Comparison of ENCODE assay signal across 8 mouse cellular contexts in the genomic region with DNA sequence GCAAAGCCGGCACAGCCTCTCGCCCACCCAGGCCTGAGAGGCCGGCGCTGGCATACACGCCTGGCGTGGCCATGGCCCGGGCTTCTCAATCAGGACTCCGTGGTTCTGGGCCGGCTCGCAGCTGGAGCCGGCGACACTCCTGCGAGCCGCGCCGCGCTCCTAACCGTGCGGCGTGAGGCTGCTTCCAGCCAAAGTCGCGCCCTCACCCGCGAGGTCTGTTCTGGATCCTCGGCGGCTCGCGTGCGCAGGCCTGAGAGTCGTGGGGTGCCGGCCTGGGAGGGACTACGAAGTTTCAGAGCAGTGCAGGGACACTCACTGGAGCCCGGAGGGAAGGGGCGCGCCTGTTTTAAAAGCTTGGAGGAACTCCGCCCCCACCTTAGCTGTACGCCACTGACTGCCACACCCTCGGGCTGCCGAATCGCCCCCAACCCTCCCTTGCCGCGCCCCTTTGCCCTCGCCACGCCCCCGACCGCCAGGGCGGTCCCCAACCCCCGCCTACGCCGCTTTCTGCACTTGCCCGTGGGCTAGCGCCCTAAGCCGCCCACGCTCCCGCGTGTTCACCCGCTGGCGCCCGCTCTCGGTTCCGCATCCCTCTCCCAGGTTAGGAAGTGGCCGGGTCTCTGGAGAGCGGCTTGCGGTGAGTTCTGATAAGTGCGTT. TPM values are rescaled to one million over a fixed set of nuclear protein-coding genes. Genes with fewer than 3 reads are reported as not detected.
DNase-seq lines count a peak whose midpoint lies in the region; ATAC-seq lines count a peak whose summit lies in the region.

A gene (minus strand): TSS at position 367 of the 658 bp plus-strand sequence.

- H3K36me3 ChIP-seq in embryonic facial prominence, embryonic 10.5 days (replicated peaks), result no peaks in the 10 kb centered on the region
- H3K36me3 ChIP-seq in heart, embryonic 12.5 days, result no peaks in the 10 kb centered on the region
- H3K36me3 ChIP-seq in kidney, embryonic 15.5 days, result no peaks in the 10 kb centered on the region
- H3K36me3 ChIP-seq in lung, embryonic 16.5 days (ENCODE audit: control insufficient read depth, insufficient read depth, low read length), result no peaks in the 10 kb centered on the region

- H3K9ac ChIP-seq in heart, embryonic 12.5 days, result peak within 1 kb of the TSS; percentile 61
- peak within 1 kb of the TSS; percentile 56 for H3K9ac ChIP-seq in kidney, embryonic 15.5 days
- peak within 1 kb of the TSS; percentile 61 for H3K9ac ChIP-seq in lung, embryonic 16.5 days (ENCODE audit: low read length)

- peak within 1 kb of the TSS; percentile 99 for H3K4me2 ChIP-seq in heart, embryonic 12.5 days
- H3K4me2 ChIP-seq in kidney, embryonic 15.5 days, result peak within 1 kb of the TSS; percentile 100
- peak within 1 kb of the TSS; percentile 100 for H3K4me2 ChIP-seq in lung, embryonic 16.5 days (ENCODE audit: low read depth, low read length)

- H3K27ac ChIP-seq in embryonic facial prominence, embryonic 10.5 days (replicated peaks), result peak within 1 kb of the TSS; percentile 32; the same call in 1 of the 2 replicates
- H3K27ac ChIP-seq in heart, embryonic 12.5 days (ENCODE audit: poor library complexity, severe bottlenecking), result no peak within 1 kb of the TSS
- no peak within 1 kb of the TSS for H3K27ac ChIP-seq in kidney, embryonic 15.5 days
- H3K27ac ChIP-seq in lung, embryonic 16.5 days (ENCODE audit: low read length), result no peak within 1 kb of the TSS

- no peaks in the 10 kb centered on the region for H3K9me3 ChIP-seq in embryonic facial prominence, embryonic 10.5 days
- H3K9me3 ChIP-seq in heart, embryonic 12.5 days (replicated peaks), result no peaks in the 10 kb centered on the region
- no peaks in the 10 kb centered on the region for H3K9me3 ChIP-seq in kidney, embryonic 15.5 days (replicated peaks)
- no peaks in the 10 kb centered on the region for H3K9me3 ChIP-seq in lung, embryonic 16.5 days (ENCODE audit: control insufficient read depth, low read length)

- peak within 1 kb of the TSS; percentile 76 for H3K4me3 ChIP-seq in embryonic facial prominence, embryonic 10.5 days
- H3K4me3 ChIP-seq in heart, embryonic 12.5 days, result peak within 1 kb of the TSS; percentile 63
- peak within 1 kb of the TSS; percentile 66 for H3K4me3 ChIP-seq in kidney, embryonic 15.5 days (replicated peaks)
- H3K4me3 ChIP-seq in lung, embryonic 16.5 days (ENCODE audit: low read length), result peak within 1 kb of the TSS; percentile 67

- peaks cover 19% of the 10 kb centered on the region for H3K4me1 ChIP-seq in embryonic facial prominence, embryonic 10.5 days
- peaks cover 16% of the 10 kb centered on the region for H3K4me1 ChIP-seq in heart, embryonic 12.5 days (replicated peaks)
- H3K4me1 ChIP-seq in kidney, embryonic 15.5 days, result peaks cover 19% of the 10 kb centered on the region
- H3K4me1 ChIP-seq in lung, embryonic 16.5 days (replicated peaks; ENCODE audit: control insufficient read depth, insufficient read depth, low read length), result peaks cover 9% of the 10 kb centered on the region

- H3K27me3 ChIP-seq in embryonic facial prominence, embryonic 10.5 days (replicated peaks; ENCODE audit: low read depth, poor library complexity, severe bottlenecking), result peaks cover 72% of the 10 kb centered on the region
- peaks cover 70% of the 10 kb centered on the region for H3K27me3 ChIP-seq in heart, embryonic 12.5 days (replicated peaks)
- peaks cover 54% of the 10 kb centered on the region for H3K27me3 ChIP-seq in kidney, embryonic 15.5 days
- H3K27me3 ChIP-seq in lung, embryonic 16.5 days (ENCODE audit: control insufficient read depth, insufficient read depth, low read depth, low read length), result peaks cover 38% of the 10 kb centered on the region

- peak; percentile 64 for ATAC-seq in heart, embryonic 12.5 days (ENCODE audit: insufficient number of reproducible peaks, low FRiP score)
- ATAC-seq in kidney, embryonic 15.5 days (replicated peaks; ENCODE audit: low FRiP score), result peak; percentile 64
- ATAC-seq in lung, embryonic 16.5 days (ENCODE audit: low read depth), result peak; percentile 81

- WGBS in embryonic facial prominence, embryonic 10.5 days, result under 1% methylated on average over 65 of the region's 65 CpGs
- WGBS in heart, embryonic 12.5 days, result under 1% methylated on average over 64 of the region's 65 CpGs
- under 1% methylated on average over 64 of the region's 65 CpGs for WGBS in kidney, embryonic 15.5 days
- under 1% methylated on average over 61 of the region's 65 CpGs for WGBS in lung, embryonic 16.5 days

- peak; percentile 41 to 45 for DNase-seq in urinary bladder, adult 18-20 months (ENCODE audit: low spot score in 2 of 2)
- DNase-seq in urinary bladder, postnatal 10 days (ENCODE audit: low spot score), result no peak
- DNase-seq in embryonic facial prominence, embryonic 10.5 days (ENCODE audit: low spot score), result peak; percentile 81
- peak; percentile 38 for DNase-seq in ovary, postnatal 10 days (ENCODE audit: low spot score)
- DNase-seq in thymus, postnatal 36 days, result peak; percentile 81 to 84

RNA-seq across cellular contexts. Expression of the gene that starts here (rescaled TPM):
- polyA plus RNA-seq in embryonic facial prominence, embryonic 10.5 days (2016; fragmentation: Nextera tagmentation; extraction: Ambion mirVana), result 0.53 and 0.69 TPM in 2 replicates
- 0.12 and 0.13 TPM in 2 replicates for polyA plus RNA-seq in heart, embryonic 12.5 days (2016; fragmentation: Nextera tagmentation; extraction: Ambion mirVana)
- 2.4 TPM in 2 replicates for polyA plus RNA-seq in kidney, embryonic 15.5 days (2015; fragmentation: Nextera tagmentation; extraction: Ambion mirVana)
- 0.53 and 0.88 TPM in 2 replicates for polyA plus RNA-seq in lung, embryonic 16.5 days (2015; fragmentation: Nextera tagmentation; extraction: Ambion mirVana)

Comparison
In these comparisons a context has a peak if more than half of its experiments do, and no peak if none do; other contexts are left out.
1. Peak in DNase-seq, H3K4me3 ChIP-seq and H3K27ac ChIP-seq in embryonic facial prominence, embryonic 10.5 days; RNA of the gene not detected or under 1 TPM.
2. Peak in ATAC-seq, H3K4me3 ChIP-seq, H3K9ac ChIP-seq and H3K4me2 ChIP-seq in heart, embryonic 12.5 days; RNA of the gene not detected or under 1 TPM.
3. Peak in ATAC-seq, H3K4me3 ChIP-seq, H3K9ac ChIP-seq and H3K4me2 ChIP-seq in lung, embryonic 16.5 days; RNA of the gene not detected or under 1 TPM.